Mouse (Mus musculus): Measurements from ENCODE around the gene Olfr918. TPM values are rescaled to one million over a fixed set of nuclear protein-coding genes. Genes with fewer than 3 reads are reported as not detected.

The Olfr918 gene
- not detected for polyA plus RNA-seq (2014; fragmentation: Illumina TruSeq; extraction: RNeasy Lipid Tissue Mini Kit (QIAGEN cat#74804); ENCODE audit: low replicate concordance)

GRCm38 (mm10) chr9:38674501-38674900 lies at the start of gene Olfr918:
Gene Olfr918, minus strand, starts transcription at chr9:38674601.

DNA sequence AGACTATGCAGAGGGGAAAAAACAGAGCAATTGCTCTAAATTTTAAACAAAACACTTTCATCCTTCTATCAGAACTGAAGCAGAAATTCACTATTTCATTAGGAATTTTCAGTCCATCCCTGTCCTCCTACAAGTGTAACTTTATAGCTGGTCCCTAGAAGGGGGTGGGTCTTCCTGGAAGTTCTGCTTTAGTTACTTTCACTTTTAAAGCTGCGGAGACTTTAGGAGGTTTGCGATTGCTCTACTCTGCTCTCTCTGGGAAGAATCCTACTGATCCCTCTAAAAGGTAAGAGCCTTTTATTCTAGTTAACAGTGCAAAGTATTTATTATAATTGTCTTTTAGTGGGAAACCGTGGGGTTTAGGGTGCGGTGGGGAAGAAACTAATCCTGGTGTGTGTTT lies 43.7 kb upstream of the Olfr918 start, which contains the start of gene Vwa5a:
Gene Vwa5a (plus strand): TSS at position 167 of the 400 bp plus-strand sequence.

DNA sequence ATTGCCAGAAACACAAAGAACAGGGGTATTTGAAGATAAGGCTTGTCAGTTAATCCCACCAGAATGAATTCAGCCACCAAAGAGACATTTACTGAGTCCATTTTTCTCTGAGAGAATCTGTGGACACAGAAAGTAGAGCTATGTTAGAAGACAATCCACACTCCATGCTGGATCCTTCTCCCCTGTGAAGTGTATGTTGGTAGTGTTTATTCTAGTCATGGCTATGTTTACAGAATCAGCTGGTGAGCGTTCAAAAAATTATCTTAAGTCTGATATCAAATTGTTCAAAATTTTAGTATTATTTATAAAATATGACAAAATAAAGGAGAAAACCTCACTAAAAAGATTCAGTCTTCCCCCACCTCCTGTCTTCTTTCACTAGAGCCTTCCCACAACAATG lies 8.7 kb downstream of the Olfr918 start, which contains the start of gene Olfr917:
Gene Olfr917 (minus strand): TSS at position 101 of the 400 bp plus-strand sequence.

DNA sequence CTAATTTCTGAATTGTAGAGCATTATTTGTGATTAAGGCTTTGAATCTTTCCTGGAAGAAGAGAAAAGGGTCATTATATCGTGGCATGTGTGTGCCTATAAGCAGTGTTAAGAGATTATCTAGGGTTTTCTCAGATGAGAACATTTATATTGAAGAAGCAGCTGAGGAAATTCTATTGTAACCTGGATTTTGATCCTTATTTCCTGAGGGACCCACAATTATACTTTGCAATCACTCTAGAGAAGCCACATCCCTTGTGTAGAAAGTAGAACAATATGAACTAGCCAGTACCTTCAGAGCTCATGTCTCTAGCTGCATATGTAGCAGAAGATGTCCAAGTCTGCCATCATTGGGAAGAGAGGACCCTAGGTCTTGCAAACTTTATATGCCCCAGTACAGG lies 14.6 kb downstream of the Olfr918 start, which contains the start of gene Olfr916:
Gene Olfr916 (minus strand): TSS at position 101 of the 400 bp plus-strand sequence.

Other genes starting within 250 kb of the Olfr918 start
- not detected for gene Olfr901, start 245.1 kb downstream of the Olfr918 start, polyA plus RNA-seq (2014; fragmentation: Illumina TruSeq; extraction: RNeasy Lipid Tissue Mini Kit (QIAGEN cat#74804); ENCODE audit: low replicate concordance)
- gene Olfr902, start 226.9 kb downstream of the Olfr918 start, polyA plus RNA-seq (2014; fragmentation: Illumina TruSeq; extraction: RNeasy Lipid Tissue Mini Kit (QIAGEN cat#74804); ENCODE audit: low replicate concordance): not detected
- gene Olfr904, start 211.5 kb downstream of the Olfr918 start, polyA plus RNA-seq (2014; fragmentation: Illumina TruSeq; extraction: RNeasy Lipid Tissue Mini Kit (QIAGEN cat#74804); ENCODE audit: low replicate concordance): not detected
- gene Olfr905, start 203.5 kb downstream of the Olfr918 start, polyA plus RNA-seq (2014; fragmentation: Illumina TruSeq; extraction: RNeasy Lipid Tissue Mini Kit (QIAGEN cat#74804); ENCODE audit: low replicate concordance): not detected
- gene Olfr906, start 187.5 kb downstream of the Olfr918 start, polyA plus RNA-seq (2014; fragmentation: Illumina TruSeq; extraction: RNeasy Lipid Tissue Mini Kit (QIAGEN cat#74804); ENCODE audit: low replicate concordance): not detected
- not detected for gene Olfr907, start 178.8 kb downstream of the Olfr918 start, polyA plus RNA-seq (2014; fragmentation: Illumina TruSeq; extraction: RNeasy Lipid Tissue Mini Kit (QIAGEN cat#74804); ENCODE audit: low replicate concordance)
- not detected for gene Olfr911-ps1, start 153.0 kb downstream of the Olfr918 start, polyA plus RNA-seq (2014; fragmentation: Illumina TruSeq; extraction: RNeasy Lipid Tissue Mini Kit (QIAGEN cat#74804); ENCODE audit: low replicate concordance)
- gene Olfr910, start 136.8 kb downstream of the Olfr918 start, polyA plus RNA-seq (2014; fragmentation: Illumina TruSeq; extraction: RNeasy Lipid Tissue Mini Kit (QIAGEN cat#74804); ENCODE audit: low replicate concordance): not detected
- not detected for gene Olfr912, start 94.4 kb downstream of the Olfr918 start, polyA plus RNA-seq (2014; fragmentation: Illumina TruSeq; extraction: RNeasy Lipid Tissue Mini Kit (QIAGEN cat#74804); ENCODE audit: low replicate concordance)
- not detected for gene Olfr913, start 81.8 kb downstream of the Olfr918 start, polyA plus RNA-seq (2014; fragmentation: Illumina TruSeq; extraction: RNeasy Lipid Tissue Mini Kit (QIAGEN cat#74804); ENCODE audit: low replicate concordance)
- gene Olfr914, start 69.5 kb downstream of the Olfr918 start, polyA plus RNA-seq (2014; fragmentation: Illumina TruSeq; extraction: RNeasy Lipid Tissue Mini Kit (QIAGEN cat#74804); ENCODE audit: low replicate concordance): not detected
- gene Olfr916, start 14.7 kb downstream of the Olfr918 start, polyA plus RNA-seq (2014; fragmentation: Illumina TruSeq; extraction: RNeasy Lipid Tissue Mini Kit (QIAGEN cat#74804); ENCODE audit: low replicate concordance): not detected
- gene Olfr917, start 8.8 kb downstream of the Olfr918 start, polyA plus RNA-seq (2014; fragmentation: Illumina TruSeq; extraction: RNeasy Lipid Tissue Mini Kit (QIAGEN cat#74804); ENCODE audit: low replicate concordance): not detected
- gene Olfr919, start 29.1 kb upstream of the Olfr918 start, polyA plus RNA-seq (2014; fragmentation: Illumina TruSeq; extraction: RNeasy Lipid Tissue Mini Kit (QIAGEN cat#74804); ENCODE audit: low replicate concordance): not detected
- 71.8 TPM for gene Vwa5a, start 43.7 kb upstream of the Olfr918 start, polyA plus RNA-seq (2014; fragmentation: Illumina TruSeq; extraction: RNeasy Lipid Tissue Mini Kit (QIAGEN cat#74804); ENCODE audit: low replicate concordance)
- gene Olfr920, start 77.7 kb upstream of the Olfr918 start, polyA plus RNA-seq (2014; fragmentation: Illumina TruSeq; extraction: RNeasy Lipid Tissue Mini Kit (QIAGEN cat#74804); ENCODE audit: low replicate concordance): 0.52 TPM
- gene Olfr921, start 98.5 kb upstream of the Olfr918 start, polyA plus RNA-seq (2014; fragmentation: Illumina TruSeq; extraction: RNeasy Lipid Tissue Mini Kit (QIAGEN cat#74804); ENCODE audit: low replicate concordance): 0.15 TPM
- gene Olfr922, start 140.0 kb upstream of the Olfr918 start, polyA plus RNA-seq (2014; fragmentation: Illumina TruSeq; extraction: RNeasy Lipid Tissue Mini Kit (QIAGEN cat#74804); ENCODE audit: low replicate concordance): not detected
- gene Olfr923, start 151.9 kb upstream of the Olfr918 start, polyA plus RNA-seq (2014; fragmentation: Illumina TruSeq; extraction: RNeasy Lipid Tissue Mini Kit (QIAGEN cat#74804); ENCODE audit: low replicate concordance): not detected
- gene Olfr924, start 169.8 kb upstream of the Olfr918 start, polyA plus RNA-seq (2014; fragmentation: Illumina TruSeq; extraction: RNeasy Lipid Tissue Mini Kit (QIAGEN cat#74804); ENCODE audit: low replicate concordance): not detected
- gene Olfr26, start 180.5 kb upstream of the Olfr918 start, polyA plus RNA-seq (2014; fragmentation: Illumina TruSeq; extraction: RNeasy Lipid Tissue Mini Kit (QIAGEN cat#74804); ENCODE audit: low replicate concordance): not detected
- gene Olfr926, start 202.5 kb upstream of the Olfr918 start, polyA plus RNA-seq (2014; fragmentation: Illumina TruSeq; extraction: RNeasy Lipid Tissue Mini Kit (QIAGEN cat#74804); ENCODE audit: low replicate concordance): not detected